Mouse (Mus musculus) ovary, postnatal 36 days (tissue): ENCODE measurements at regions not wholly inside any gene's neighbourhood (a gene's known extent, or its start where the extent isn't known, plus 50 kb on each side); places are given as distances from the start of the nearest gene placed in this dataset.

Experiments
- DNase-seq: peaks from one replicate; pipeline ENCODE4 v3.0.0; 2022; ENCODE audit warnings: low spot score, mixed read lengths

- no peak for DNase-seq
Observed at GRCm38 (mm10) chr13:3752334-3752733, 51.8 kb downstream of the Calml3 start.

- DNase-seq = no peak
Observed at GRCm38 (mm10) chr13:3751222-3751621, 52.9 kb downstream of the Calml3 start.

- DNase-seq = peak; percentile 45
Observed at GRCm38 (mm10) chr13:3750756-3751155, 53.4 kb downstream of the Calml3 start.

GRCm38 (mm10) chr13:3749646-3750045, 54.5 kb downstream of the Calml3 start:
- peak; percentile 22 for DNase-seq

GRCm38 (mm10) chr13:3748859-3749258, 55.3 kb downstream of the Calml3 start:
- DNase-seq = no peak

- no peak for DNase-seq
Observed at GRCm38 (mm10) chr13:3746524-3746923, 57.6 kb downstream of the Calml3 start.

GRCm38 (mm10) chr13:3744870-3745269, 59.2 kb downstream of the Calml3 start:
- DNase-seq = no peak

GRCm38 (mm10) chr13:3743692-3744457, 60.2 kb downstream of the Calml3 start:
- DNase-seq = no peak

- DNase-seq = no peak
Observed at GRCm38 (mm10) chr13:3742763-3743401, 61.2 kb downstream of the Calml3 start.

- no peak for DNase-seq
Observed at GRCm38 (mm10) chr13:3742094-3742730, 61.9 kb downstream of the Calml3 start.

GRCm38 (mm10) chr13:3730699-3731021, 73.5 kb downstream of the Calml3 start:
- DNase-seq = no peak

GRCm38 (mm10) chr13:3729926-3730698, 74.0 kb downstream of the Calml3 start:
- DNase-seq = no peak

GRCm38 (mm10) chr13:3728888-3729287, 75.2 kb downstream of the Calml3 start:
- DNase-seq = no peak

- DNase-seq = no peak
Observed at GRCm38 (mm10) chr13:3726331-3726781, 77.8 kb downstream of the Calml3 start.

GRCm38 (mm10) chr13:3725803-3726202, 78.3 kb downstream of the Calml3 start:
- DNase-seq = no peak

- no peak for DNase-seq
Observed at GRCm38 (mm10) chr13:3724313-3724712, 79.8 kb downstream of the Calml3 start.

- DNase-seq = no peak
Observed at GRCm38 (mm10) chr13:3723458-3724143, 80.5 kb downstream of the Calml3 start.

GRCm38 (mm10) chr13:3715019-3715418, 81.2 kb downstream of the Asb13 start:
- no peak for DNase-seq

- DNase-seq = no peak
Observed at GRCm38 (mm10) chr13:3712497-3713160, 78.8 kb downstream of the Asb13 start.

- DNase-seq = no peak
Observed at GRCm38 (mm10) chr13:3712088-3712487, 78.3 kb downstream of the Asb13 start.

GRCm38 (mm10) chr13:3709982-3710618, 76.3 kb downstream of the Asb13 start:
- no peak for DNase-seq
